Mouse (Mus musculus) CD4-positive helper T cell, adult 2 months (primary cell): ENCODE data around the gene Adcy9.
"Not testable (repeated sequence)": the region's sequence is repeated elsewhere in the genome, so short reads cannot be mapped to it uniquely, and the experiment has no call there.

Experiments
- DNase-seq: peaks from one replicate; pipeline ENCODE4 v3.0.0-alpha.2; 2012; ENCODE audit warnings: low read depth, missing footprints, low spot score

The Adcy9 gene

GRCm38 (mm10) chr16:4272254-4272653 lies 148.0 kb downstream of the Adcy9 start:
- DNase-seq: no peak

- no peak for DNase-seq
These were observed 149.4 kb downstream of the Adcy9 start for GRCm38 (mm10) chr16:4270911-4271310.

GRCm38 (mm10) chr16:4267857-4268666 lies 152.2 kb downstream of the Adcy9 start:
- DNase-seq: peak; percentile 48

- DNase-seq: no peak
These were observed 152.8 kb downstream of the Adcy9 start for GRCm38 (mm10) chr16:4267453-4267852.

- no peak for DNase-seq
These were observed 154.9 kb downstream of the Adcy9 start for GRCm38 (mm10) chr16:4265351-4265750.

GRCm38 (mm10) chr16:4263486-4263885 lies 156.8 kb downstream of the Adcy9 start:
- DNase-seq: no peak

GRCm38 (mm10) chr16:4257546-4257945 lies 162.8 kb downstream of the Adcy9 start:
- no peak for DNase-seq

- DNase-seq: no peak
These were observed 171.5 kb downstream of the Adcy9 start for GRCm38 (mm10) chr16:4248791-4249190.

GRCm38 (mm10) chr16:4245241-4245640 lies 175.1 kb downstream of the Adcy9 start:
- not testable (repeated sequence) for DNase-seq
